Mouse (Mus musculus) kidney, postnatal 0 days (tissue): ENCODE measurements around the gene Fxr2. TPM values are rescaled to one million over a fixed set of nuclear protein-coding genes. Genes with fewer than 3 reads are reported as not detected.
A peak's percentile ranks its signal among the peaks of the same experiment; 100 is the strongest.

ENCODE experiments used
- ATAC-seq: fragments of 200-750 bp; cut with Nextera tagmentation; replicated peaks from 2 replicates; pipeline ENCODE4 v1.8.0; 2017; ENCODE audit warnings: low read depth, moderate number of reproducible peaks, moderate TSS enrichment, moderate library complexity; ENCODE audit not compliant: low FRiP score
- DNase-seq: peaks from one replicate; pipeline ENCODE4 v3.0.0-alpha.2; 2016; ENCODE audit warnings: low spot score
- H3K27ac ChIP-seq: fragments of 300-500 bp; sonication (generic); 2 replicates; pipeline ENCODE4 v1.5.1; 2014; ENCODE audit warnings: mild to moderate bottlenecking
- H3K27me3 ChIP-seq: fragments of 300-500 bp; sonication (generic); 2 replicates; pipeline ENCODE4 v1.6.1; 2014; ENCODE audit warnings: low read length, mixed read lengths; ENCODE audit not compliant: insufficient read depth
- H3K36me3 ChIP-seq: fragments of 300-500 bp; sonication (generic); 2 replicates; pipeline ENCODE4 v1.6.1; 2014; ENCODE audit warnings: low read length, mixed read lengths; ENCODE audit not compliant: insufficient read depth
- H3K4me1 ChIP-seq: fragments of 300-500 bp; sonication (generic); replicated peaks from 2 replicates; pipeline ENCODE4 v1.6.1; 2014; ENCODE audit warnings: antibody characterized with exemption, low read length, mixed read lengths; ENCODE audit not compliant: insufficient read depth
- H3K4me2 ChIP-seq: fragments of 300-500 bp; sonication (generic); 2 replicates; pipeline ENCODE4 v1.6.1; 2014; ENCODE audit warnings: mild to moderate bottlenecking, low read length, moderate library complexity, mixed read lengths
- H3K4me3 ChIP-seq: fragments of 300-500 bp; sonication (generic); replicated peaks from 2 replicates; pipeline ENCODE4 v1.5.1; 2014; ENCODE audit warnings: low read depth, low read length
- H3K9ac ChIP-seq: fragments of 300-500 bp; sonication (generic); 2 replicates; pipeline ENCODE4 v1.6.1; 2014; ENCODE audit warnings: low read depth, low read length
- H3K9me3 ChIP-seq: fragments of 300-500 bp; sonication (generic); replicated peaks from 2 replicates; pipeline ENCODE4 v1.6.1; 2016; ENCODE audit warnings: low read length, inconsistent platforms, mixed read lengths
- CTCF ChIP-seq: IDR thresholded peaks from 2 replicates; pipeline ENCODE4 v1.5.1; 2016; ENCODE audit warnings: antibody characterized with exemption, low read depth, mild to moderate bottlenecking, moderate library complexity
- WGBS: fragments of 180-500 bp; shearing (Covaris S2); extraction: QIAGEN DNeasy Blood & Tissue Kit; methylation state at CpG from one replicate; pipeline ENCODE4 v1.1.7; 2014; 5-methylcytosine and 5-hydroxymethylcytosine counted together
- polyA plus RNA-seq: library from polyadenylated mRNA; unstranded; fragments of >200 nt; fragmentation: Nextera tagmentation; extraction: Ambion mirVana; gene quantifications from 2 replicates; pipeline ENCODE4 v1.2.1, GENCODE M21; 2015

Fxr2 gene
- polyA plus RNA-seq, 1 experiment from 2014 or later = 17.4 TPM

- H3K4me3 ChIP-seq = no peak overlapping the region
- H3K9me3 ChIP-seq = no peaks in the 10 kb centered on the region
- no peak overlapping the region for H3K9ac ChIP-seq
- no peak for DNase-seq
- H3K4me2 ChIP-seq = no peak overlapping the region
- no peak overlapping the region for H3K27ac ChIP-seq
- 80% methylated on average over 3 of the region's 3 CpGs for WGBS
- H3K4me1 ChIP-seq = no peaks in the 10 kb centered on the region
- no peak for TF ChIP-seq CTCF
- H3K36me3 ChIP-seq = peaks cover 45% of the 10 kb centered on the region
- ATAC-seq = no peak
- H3K27me3 ChIP-seq = no peaks in the 10 kb centered on the region
Observed at GRCm38 (mm10) chr11:69591424-69591823, 41.4 kb upstream of the Fxr2 start.

- Histone ChIP-seq H3K4me1 (no peaks in the 10 kb centered on the region), H3K9me3 (no peaks in the 10 kb centered on the region), H3K27me3 (no peaks in the 10 kb centered on the region), H3K4me3 (no peak overlapping the region), H3K27ac (no peak overlapping the region), H3K4me2 (no peak overlapping the region), H3K36me3 (peaks cover 45% of the 10 kb centered on the region), H3K9ac (no peak overlapping the region)
- ATAC-seq = no peak
- TF ChIP-seq CTCF = no peak
- no peak for DNase-seq
- 82% methylated on average over 7 of the region's 7 CpGs for WGBS
Observed at GRCm38 (mm10) chr11:69591899-69592637, 40.7 kb upstream of the Fxr2 start.

- H3K4me3 ChIP-seq = no peak overlapping the region
- H3K4me1 ChIP-seq = no peaks in the 10 kb centered on the region
- ATAC-seq (no peak), DNase-seq (no peak)
- peaks cover 38% of the 10 kb centered on the region for H3K36me3 ChIP-seq
- H3K9ac ChIP-seq = no peak overlapping the region
- H3K9me3 ChIP-seq = no peaks in the 10 kb centered on the region
- WGBS = 88% methylated on average over 4 of the region's 4 CpGs
- H3K27ac ChIP-seq = no peak overlapping the region
- TF ChIP-seq CTCF = no peak
- H3K4me2 ChIP-seq = no peak overlapping the region
- no peaks in the 10 kb centered on the region for H3K27me3 ChIP-seq
Observed at GRCm38 (mm10) chr11:69592799-69593198, 40.0 kb upstream of the Fxr2 start.

GRCm38 (mm10) chr11:69594853-69595252 lies 37.9 kb upstream of the Fxr2 start:
- H3K36me3 ChIP-seq = peaks cover 17% of the 10 kb centered on the region; the same call in 1 of the 2 replicates
- no peaks in the 10 kb centered on the region for H3K9me3 ChIP-seq
- no peak overlapping the region for H3K9ac ChIP-seq
- ATAC-seq (no peak), DNase-seq (no peak)
- no peaks in the 10 kb centered on the region for H3K27me3 ChIP-seq
- H3K27ac ChIP-seq = no peak overlapping the region
- 94% methylated on average over 6 of the region's 6 CpGs for WGBS
- no peak overlapping the region for H3K4me3 ChIP-seq
- H3K4me2 ChIP-seq = no peak overlapping the region
- H3K4me1 ChIP-seq = peaks cover 7% of the 10 kb centered on the region
- TF ChIP-seq CTCF = no peak

GRCm38 (mm10) chr11:69599436-69599835 lies 33.4 kb upstream of the Fxr2 start:
- H3K4me3 ChIP-seq = no peak overlapping the region
- peak overlapping the region; percentile 78; the same call in 1 of the 2 replicates for H3K27ac ChIP-seq
- no peak for ATAC-seq
- H3K36me3 ChIP-seq = no peaks in the 10 kb centered on the region
- DNase-seq = no peak
- H3K4me2 ChIP-seq = peak overlapping the region; percentile 27; the same call in 1 of the 2 replicates
- H3K27me3 ChIP-seq = no peaks in the 10 kb centered on the region
- TF ChIP-seq CTCF = no peak
- peaks cover 22% of the 10 kb centered on the region for H3K4me1 ChIP-seq
- no peak overlapping the region for H3K9ac ChIP-seq
- WGBS = 17% methylated on average over 9 of the region's 9 CpGs
- no peaks in the 10 kb centered on the region for H3K9me3 ChIP-seq

GRCm38 (mm10) chr11:69600098-69600497 lies 32.7 kb upstream of the Fxr2 start:
- H3K4me1 ChIP-seq = peaks cover 22% of the 10 kb centered on the region
- H3K9ac ChIP-seq = no peak overlapping the region
- 10% methylated on average over 6 of the region's 6 CpGs for WGBS
- TF ChIP-seq CTCF = no peak
- no peaks in the 10 kb centered on the region for H3K36me3 ChIP-seq
- H3K27ac ChIP-seq = peak overlapping the region; percentile 78
- H3K9me3 ChIP-seq = no peaks in the 10 kb centered on the region
- DNase-seq (peak; percentile 88), ATAC-seq (peak; percentile 70; the same call in 1 of the 2 replicates)
- peak overlapping the region; percentile 27; the same call in 1 of the 2 replicates for H3K4me2 ChIP-seq
- no peaks in the 10 kb centered on the region for H3K27me3 ChIP-seq
- no peak overlapping the region for H3K4me3 ChIP-seq
